Mouse (Mus musculus): ENCODE results near the gene Ogn. TPM values are rescaled to one million over a fixed set of nuclear protein-coding genes. Genes with fewer than 3 reads are reported as not detected.

Gene Ogn
- polyA plus RNA-seq (2014; fragmentation: Nextera tagmentation; extraction: Ambion mirVana), result 5.7 and 5.9 TPM in 2 replicates

DNA sequence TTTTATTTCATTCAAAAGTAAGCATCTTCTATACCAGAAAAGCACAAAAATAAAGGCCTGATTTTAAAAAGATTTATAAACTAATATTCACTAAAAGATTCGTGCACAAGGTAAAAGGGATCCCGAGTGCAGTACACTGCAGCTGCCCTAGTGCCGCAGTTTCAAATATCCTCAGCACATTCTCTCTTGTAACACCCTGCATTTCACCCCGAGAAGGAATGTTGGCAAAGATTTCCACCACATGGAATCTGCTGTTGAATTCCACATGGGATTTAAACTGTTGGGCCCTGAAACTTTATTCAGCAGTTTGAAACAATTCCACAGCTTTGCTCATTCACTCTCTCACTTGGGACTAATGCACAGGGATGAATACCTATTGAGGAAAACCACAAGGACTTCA lies at the start of gene Ogn:
TSS of gene Ogn (plus strand) at position 333 of the 400 bp plus-strand sequence.
- H3K27ac ChIP-seq (replicated peaks; ENCODE audit: low read depth, low read length), result no peak within 1 kb of the TSS
- 75% methylated on average over 4 of the region's 4 CpGs for WGBS
- H3K9ac ChIP-seq (ENCODE audit: low read length), result no peak within 1 kb of the TSS
- no peak for ATAC-seq (ENCODE audit: insufficient number of reproducible peaks, low FRiP score, low TSS enrichment, low read depth)
- H3K27me3 ChIP-seq (ENCODE audit: control insufficient read depth, insufficient read depth, low read length), result no peaks in the 10 kb centered on the region
- H3K4me3 ChIP-seq (ENCODE audit: low read depth, low read length), result no peak within 1 kb of the TSS
- DNase-seq (ENCODE audit: low spot score), result no peak
- no peaks in the 10 kb centered on the region for H3K9me3 ChIP-seq (ENCODE audit: control insufficient read depth, low read length)
- no peaks in the 10 kb centered on the region for H3K36me3 ChIP-seq (ENCODE audit: control insufficient read depth, insufficient read depth, low read length)
- no peak within 1 kb of the TSS for H3K4me2 ChIP-seq (ENCODE audit: low read depth, severe bottlenecking)
- H3K4me1 ChIP-seq (ENCODE audit: control insufficient read depth, insufficient read depth, low read length), result no peaks in the 10 kb centered on the region

- no peaks in the 10 kb centered on the region for H3K9me3 ChIP-seq (ENCODE audit: control insufficient read depth, low read length)
- H3K9ac ChIP-seq (ENCODE audit: low read length), result no peak overlapping the region
- no peak for ATAC-seq (ENCODE audit: insufficient number of reproducible peaks, low FRiP score, low TSS enrichment, low read depth)
- WGBS, result 40% methylated on average over 2 of the region's 2 CpGs
- no peaks in the 10 kb centered on the region for H3K4me1 ChIP-seq (ENCODE audit: control insufficient read depth, insufficient read depth, low read length)
- H3K4me3 ChIP-seq (ENCODE audit: low read depth, low read length), result no peak overlapping the region
- no peak overlapping the region for H3K27ac ChIP-seq (replicated peaks; ENCODE audit: low read depth, low read length)
- DNase-seq (ENCODE audit: low spot score), result no peak
- H3K27me3 ChIP-seq (ENCODE audit: control insufficient read depth, insufficient read depth, low read length), result no peaks in the 10 kb centered on the region
- no peak overlapping the region for H3K4me2 ChIP-seq (ENCODE audit: low read depth, severe bottlenecking)
- H3K36me3 ChIP-seq (ENCODE audit: control insufficient read depth, insufficient read depth, low read length), result no peaks in the 10 kb centered on the region
Observed at GRCm38 (mm10) chr13:49559185-49559584, 48.7 kb upstream of the Ogn start.

DNA sequence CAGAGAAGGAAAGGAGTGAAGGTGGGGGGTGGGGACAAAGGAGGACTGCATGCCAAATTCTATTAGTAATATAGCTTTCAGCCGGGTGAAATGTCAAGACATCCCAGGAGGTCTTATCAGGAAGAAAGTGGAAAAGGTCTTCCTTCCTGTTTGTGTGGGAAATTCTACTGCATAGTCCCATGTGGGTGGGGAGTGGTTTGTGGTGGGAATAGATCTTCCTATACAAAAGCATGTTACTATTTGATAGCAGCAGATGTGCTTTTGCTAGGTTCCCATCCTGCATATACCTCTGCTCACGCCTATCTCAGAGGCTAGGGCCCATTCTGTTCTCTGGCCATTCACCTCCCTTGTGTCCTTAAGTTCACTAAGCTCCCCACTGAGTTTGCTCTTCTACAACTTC lies 47.0 kb upstream of the Ogn start:
- Histone ChIP-seq H3K9ac (ENCODE audit: low read length) (no peak overlapping the region), H3K4me1 (ENCODE audit: control insufficient read depth, insufficient read depth, low read length) (no peaks in the 10 kb centered on the region), H3K27me3 (ENCODE audit: control insufficient read depth, insufficient read depth, low read length) (no peaks in the 10 kb centered on the region), H3K4me2 (ENCODE audit: low read depth, severe bottlenecking) (no peak overlapping the region), H3K9me3 (ENCODE audit: control insufficient read depth, low read length) (no peaks in the 10 kb centered on the region), H3K36me3 (ENCODE audit: control insufficient read depth, insufficient read depth, low read length) (no peaks in the 10 kb centered on the region), H3K27ac (replicated peaks; ENCODE audit: low read depth, low read length) (no peak overlapping the region), H3K4me3 (ENCODE audit: low read depth, low read length) (no peak overlapping the region)
- DNase-seq (ENCODE audit: low spot score), result no peak
- whole genome bisulfite sequencing, result 80% methylated on average over 2 of the region's 2 CpGs
- no peak for ATAC-seq (ENCODE audit: insufficient number of reproducible peaks, low FRiP score, low TSS enrichment, low read depth)

DNA sequence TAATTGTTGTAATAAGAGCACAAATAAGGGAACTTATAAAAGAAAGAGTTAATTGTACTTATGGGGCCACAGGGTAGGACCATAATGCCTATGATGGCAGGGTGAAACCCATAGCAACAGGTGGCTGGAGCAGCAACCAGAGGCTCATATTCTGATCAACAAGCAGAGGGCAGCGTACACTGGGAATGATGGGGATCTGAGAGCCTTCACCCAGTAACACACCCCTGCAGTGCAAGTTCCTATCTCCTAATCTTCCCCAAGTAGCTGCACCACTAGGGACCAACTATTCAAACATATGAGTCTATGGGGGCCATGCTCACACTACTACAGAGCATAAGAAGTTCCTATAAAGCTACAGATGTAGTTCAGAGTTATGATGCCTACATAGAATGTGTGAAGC lies 43.5 kb upstream of the Ogn start:
- DNase-seq (ENCODE audit: low spot score), result no peak
- ATAC-seq (ENCODE audit: insufficient number of reproducible peaks, low FRiP score, low TSS enrichment, low read depth), result no peak
- Histone ChIP-seq H3K36me3 (ENCODE audit: control insufficient read depth, insufficient read depth, low read length) (no peaks in the 10 kb centered on the region), H3K9me3 (ENCODE audit: control insufficient read depth, low read length) (no peaks in the 10 kb centered on the region), H3K9ac (ENCODE audit: low read length) (no peak overlapping the region), H3K27ac (replicated peaks; ENCODE audit: low read depth, low read length) (no peak overlapping the region), H3K4me1 (ENCODE audit: control insufficient read depth, insufficient read depth, low read length) (no peaks in the 10 kb centered on the region), H3K4me3 (ENCODE audit: low read depth, low read length) (no peak overlapping the region), H3K27me3 (ENCODE audit: control insufficient read depth, insufficient read depth, low read length) (no peaks in the 10 kb centered on the region), H3K4me2 (ENCODE audit: low read depth, severe bottlenecking) (no peak overlapping the region)
- WGBS, result 87% methylated on average over 1 of the region's 1 CpGs

- H3K36me3 ChIP-seq (ENCODE audit: control insufficient read depth, insufficient read depth, low read length), result no peaks in the 10 kb centered on the region
- no peak for ATAC-seq (ENCODE audit: insufficient number of reproducible peaks, low FRiP score, low TSS enrichment, low read depth)
- H3K4me1 ChIP-seq (ENCODE audit: control insufficient read depth, insufficient read depth, low read length), result no peaks in the 10 kb centered on the region
- H3K9ac ChIP-seq (ENCODE audit: low read length), result no peak overlapping the region
- no peaks in the 10 kb centered on the region for H3K27me3 ChIP-seq (ENCODE audit: control insufficient read depth, insufficient read depth, low read length)
- no peak for DNase-seq (ENCODE audit: low spot score)
- H3K4me2 ChIP-seq (ENCODE audit: low read depth, severe bottlenecking), result no peak overlapping the region
- no peak overlapping the region for H3K4me3 ChIP-seq (ENCODE audit: low read depth, low read length)
- H3K27ac ChIP-seq (replicated peaks; ENCODE audit: low read depth, low read length), result no peak overlapping the region
- H3K9me3 ChIP-seq (ENCODE audit: control insufficient read depth, low read length), result no peaks in the 10 kb centered on the region
- 65% methylated on average over 3 of the region's 3 CpGs for WGBS
Observed at GRCm38 (mm10) chr13:49570371-49570770, 37.5 kb upstream of the Ogn start.

- H3K9me3 ChIP-seq (ENCODE audit: control insufficient read depth, low read length), result no peaks in the 10 kb centered on the region
- no peak overlapping the region for H3K27ac ChIP-seq (replicated peaks; ENCODE audit: low read depth, low read length)
- H3K4me3 ChIP-seq (ENCODE audit: low read depth, low read length), result no peak overlapping the region
- H3K36me3 ChIP-seq (ENCODE audit: control insufficient read depth, insufficient read depth, low read length), result no peaks in the 10 kb centered on the region
- WGBS, result 94% methylated on average over 2 of the region's 2 CpGs
- H3K4me2 ChIP-seq (ENCODE audit: low read depth, severe bottlenecking), result no peak overlapping the region
- DNase-seq (ENCODE audit: low spot score) (no peak), ATAC-seq (ENCODE audit: insufficient number of reproducible peaks, low FRiP score, low TSS enrichment, low read depth) (no peak)
- H3K4me1 ChIP-seq (ENCODE audit: control insufficient read depth, insufficient read depth, low read length), result no peaks in the 10 kb centered on the region
- no peaks in the 10 kb centered on the region for H3K27me3 ChIP-seq (ENCODE audit: control insufficient read depth, insufficient read depth, low read length)
- H3K9ac ChIP-seq (ENCODE audit: low read length), result no peak overlapping the region
Observed at GRCm38 (mm10) chr13:49571418-49571817, 36.4 kb upstream of the Ogn start.

DNA sequence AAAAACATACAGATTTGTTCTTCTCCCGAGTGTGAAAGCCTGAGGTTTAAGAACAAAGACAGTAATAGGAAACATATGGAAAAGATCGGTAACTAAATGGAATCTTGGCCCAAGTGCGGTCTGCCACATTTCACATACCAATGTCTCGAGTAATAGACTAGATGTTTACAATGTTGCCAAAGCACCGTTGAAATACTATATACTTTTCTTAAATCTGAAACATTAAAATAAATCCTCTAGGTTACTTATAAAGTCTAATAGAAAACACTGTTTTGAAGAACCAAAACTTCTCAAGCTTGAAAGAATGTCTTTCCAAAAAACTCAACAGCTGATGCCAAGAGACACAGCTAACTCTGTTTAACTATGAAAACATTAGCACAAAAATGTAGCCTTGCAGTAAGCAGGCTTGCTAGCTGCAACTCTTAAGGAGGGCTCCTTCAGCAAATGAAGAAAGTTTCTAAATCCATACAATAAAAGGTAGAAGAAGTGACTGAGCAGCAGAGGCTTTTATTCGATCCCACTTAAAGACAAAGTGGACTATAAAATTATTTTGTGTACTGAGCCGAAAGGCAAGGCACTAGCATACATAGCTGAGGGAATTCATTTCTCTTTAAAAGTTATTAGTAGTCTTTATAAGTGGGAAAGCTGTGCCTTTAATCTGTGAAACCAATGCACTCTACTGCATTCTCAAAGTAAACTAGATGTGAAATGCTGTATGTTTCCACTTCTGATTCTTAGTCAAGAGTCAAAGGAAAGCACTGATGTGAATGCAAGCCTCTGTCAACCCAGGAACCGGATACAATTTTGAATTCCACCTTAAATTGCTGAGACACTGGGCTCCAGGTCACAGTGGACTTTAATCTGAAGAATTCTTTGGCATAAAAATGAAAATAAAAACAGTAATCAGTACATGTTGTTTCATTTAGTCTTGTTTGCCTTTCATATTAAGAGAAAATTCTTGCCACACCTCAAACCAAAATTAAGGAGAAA lies 26.0 kb upstream of the Ogn start, which contains the start of gene Omd:
TSS of gene Omd (plus strand) at position 922 of the 990 bp plus-strand sequence.
- no peak for ATAC-seq (ENCODE audit: insufficient number of reproducible peaks, low FRiP score, low TSS enrichment, low read depth)
- no peak within 1 kb of the TSS for H3K4me2 ChIP-seq (ENCODE audit: low read depth, severe bottlenecking)
- H3K27me3 ChIP-seq (ENCODE audit: control insufficient read depth, insufficient read depth, low read length), result no peaks in the 10 kb centered on the region
- H3K4me1 ChIP-seq (ENCODE audit: control insufficient read depth, insufficient read depth, low read length), result 0 out of 2 replicates have a peak, but pooled peaks cover 4% of the 10 kb centered on the region
- peak within 1 kb of the TSS; percentile 86 for H3K27ac ChIP-seq (replicated peaks; ENCODE audit: low read depth, low read length)
- no peak within 1 kb of the TSS for H3K9ac ChIP-seq (ENCODE audit: low read length)
- H3K36me3 ChIP-seq (ENCODE audit: control insufficient read depth, insufficient read depth, low read length), result no peaks in the 10 kb centered on the region
- no peak within 1 kb of the TSS for H3K4me3 ChIP-seq (ENCODE audit: low read depth, low read length)
- no peaks in the 10 kb centered on the region for H3K9me3 ChIP-seq (ENCODE audit: control insufficient read depth, low read length)
- DNase-seq (ENCODE audit: low spot score), result no peak
- 37% methylated on average over 8 of the region's 8 CpGs for WGBS

GRCm38 (mm10) chr13:49583859-49584258 lies 24.0 kb upstream of the Ogn start:
- Histone ChIP-seq H3K36me3 (ENCODE audit: control insufficient read depth, insufficient read depth, low read length) (no peaks in the 10 kb centered on the region), H3K9ac (ENCODE audit: low read length) (no peak overlapping the region), H3K4me1 (ENCODE audit: control insufficient read depth, insufficient read depth, low read length) (0 out of 2 replicates have a peak, but pooled peaks cover 4% of the 10 kb centered on the region), H3K4me2 (ENCODE audit: low read depth, severe bottlenecking) (no peak overlapping the region), H3K4me3 (ENCODE audit: low read depth, low read length) (no peak overlapping the region), H3K27ac (replicated peaks; ENCODE audit: low read depth, low read length) (no peak overlapping the region), H3K27me3 (ENCODE audit: control insufficient read depth, insufficient read depth, low read length) (no peaks in the 10 kb centered on the region), H3K9me3 (ENCODE audit: control insufficient read depth, low read length) (no peaks in the 10 kb centered on the region)
- ATAC-seq (ENCODE audit: insufficient number of reproducible peaks, low FRiP score, low TSS enrichment, low read depth) (no peak), DNase-seq (ENCODE audit: low spot score) (no peak)
